Mouse (Mus musculus) heart, postnatal 4 days (tissue): ENCODE measurements around the gene Osbpl7. TPM values are rescaled to one million over a fixed set of nuclear protein-coding genes. Genes with fewer than 3 reads are reported as not detected.
A peak's percentile ranks its signal among the peaks of the same experiment; 100 is the strongest.

Experiments used
- DNase-seq: peaks from one replicate; pipeline ENCODE4 v3.0.0; 2021
- total RNA-seq, 2 experiments: library from RNA; stranded (reverse); gene quantifications; 2 replicates each; pipeline ENCODE4 v1.2.3; 2021

The Osbpl7 gene
- 1 to 10 TPM; 5.6 to 7.5 TPM for total RNA-seq

DNA sequence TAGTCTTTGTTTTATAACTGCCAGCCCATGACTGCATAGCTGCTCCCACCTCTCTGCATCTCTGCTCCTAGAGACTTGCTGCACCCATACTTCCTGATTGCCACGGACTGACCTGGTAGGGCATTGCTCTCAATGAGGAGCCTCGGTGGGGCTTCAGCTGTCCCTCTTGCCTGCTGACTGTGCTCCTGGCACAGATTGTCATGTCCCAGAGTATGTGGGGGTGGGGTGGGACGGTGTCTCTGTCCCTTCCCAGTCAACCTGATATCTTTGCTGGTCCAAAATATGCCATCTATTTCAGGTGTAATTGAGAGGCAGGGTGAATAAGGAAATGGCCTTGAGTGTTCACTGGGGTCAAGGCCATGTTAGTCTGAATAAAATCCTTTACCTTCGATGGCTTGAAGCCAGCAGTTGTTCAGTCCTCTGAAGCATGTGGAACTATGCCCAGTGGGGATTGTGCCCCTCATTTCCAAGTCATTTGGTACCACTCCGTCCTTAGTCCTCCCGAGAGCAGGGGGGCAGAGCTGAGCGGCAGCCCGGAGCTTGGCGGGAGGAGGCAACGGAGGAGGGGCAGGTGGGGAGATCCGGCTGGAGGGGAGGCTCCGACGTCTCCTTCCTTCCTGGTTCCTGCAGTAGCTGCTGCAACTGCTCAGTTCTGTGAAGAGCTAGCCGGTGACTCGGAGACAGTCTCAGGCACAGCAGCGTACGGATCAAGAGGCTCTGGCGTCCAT lies at the start of gene Osbpl7:
TSS of gene Osbpl7 (plus strand) at position 413 of the 728 bp plus-strand sequence.
- peak; percentile 83 for DNase-seq

DNA sequence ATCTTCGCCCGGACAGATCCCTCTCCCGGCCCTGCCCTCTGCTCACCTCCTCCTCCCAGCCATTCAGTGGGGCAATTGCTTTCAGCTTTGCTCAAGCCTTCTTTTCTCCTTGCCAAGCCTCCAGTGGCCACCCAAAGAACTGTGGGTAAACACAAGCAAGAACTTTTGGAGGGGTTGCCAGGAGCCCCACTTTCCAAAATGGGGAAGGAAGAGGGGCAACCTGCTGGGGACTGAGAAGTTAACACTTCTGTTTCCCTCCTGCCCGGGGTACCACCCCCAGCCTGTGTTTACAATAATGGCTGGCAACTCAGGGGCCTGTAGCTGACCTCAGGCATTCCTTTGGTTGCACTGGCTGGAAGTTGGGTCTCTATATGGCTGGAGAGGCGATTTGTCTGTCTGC lies 47.3 kb upstream of the Osbpl7 start:
- DNase-seq = no peak

DNA sequence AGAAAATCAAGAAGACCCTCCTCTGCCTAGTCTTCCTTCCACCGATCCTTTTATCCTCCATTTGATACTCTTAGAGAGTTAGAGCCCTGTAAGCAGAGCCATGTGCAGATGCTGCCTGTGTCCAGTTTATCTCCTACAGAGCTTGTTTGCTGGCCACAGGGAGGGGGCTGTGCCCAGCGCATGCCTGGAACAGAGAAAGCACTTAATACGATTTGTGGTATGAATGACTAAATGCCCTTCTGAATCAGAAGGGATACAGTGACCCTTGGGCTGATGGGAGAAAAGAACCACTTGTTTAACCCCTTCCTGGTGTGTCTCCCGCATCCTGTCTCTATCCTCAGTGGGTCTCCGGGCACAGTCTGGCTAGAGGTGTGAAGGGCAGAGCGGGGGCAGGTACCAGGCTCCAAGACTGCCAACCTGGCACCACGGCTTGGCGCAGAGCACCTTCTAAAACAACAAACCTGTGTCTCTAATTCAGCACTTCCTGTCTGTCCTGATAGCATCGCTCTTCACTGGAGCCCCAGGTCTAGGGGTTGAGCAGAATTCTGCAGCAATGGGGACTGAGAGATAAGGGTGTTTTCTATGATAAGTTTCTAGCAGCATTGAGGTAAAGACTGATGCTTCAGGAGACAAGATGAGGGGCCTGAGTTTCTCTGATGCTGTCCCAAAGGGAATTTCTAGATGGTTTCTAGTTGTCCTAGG lies 43.2 kb upstream of the Osbpl7 start:
- DNase-seq = no peak

GRCm38 (mm10) chr11:97009198-97009790 lies 41.1 kb upstream of the Osbpl7 start:
- no peak for DNase-seq

DNA sequence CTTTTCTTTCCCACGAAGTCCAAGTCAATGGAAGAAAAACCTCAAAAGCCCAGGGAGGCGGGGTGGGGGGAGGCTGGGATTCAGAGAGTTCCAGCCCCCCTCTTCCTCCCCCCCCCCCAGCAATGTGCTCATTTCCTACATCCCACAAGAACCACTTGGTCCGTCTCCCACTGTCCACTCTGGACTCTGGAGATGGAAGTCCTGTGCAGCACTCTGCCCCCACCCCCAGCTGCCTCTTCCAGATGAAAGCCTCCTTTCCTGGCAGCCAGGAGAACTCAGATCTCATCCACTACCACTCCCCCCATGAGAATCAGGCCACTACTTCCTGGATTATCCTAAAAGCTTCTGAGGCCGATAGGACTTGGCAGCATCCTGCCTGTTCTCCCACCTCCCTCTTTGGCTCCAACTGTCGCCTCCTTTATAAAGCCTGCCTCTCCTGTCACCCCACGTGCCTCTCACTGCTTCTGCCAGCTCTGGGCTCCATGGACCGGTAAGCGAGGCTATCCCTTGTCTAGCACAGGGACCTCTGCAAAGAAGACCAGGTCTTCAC lies 37.2 kb upstream of the Osbpl7 start, which contains the start of gene Sp6:
TSS of gene Sp6 (plus strand) at position 274 of the 550 bp plus-strand sequence.
- DNase-seq = no peak

DNA sequence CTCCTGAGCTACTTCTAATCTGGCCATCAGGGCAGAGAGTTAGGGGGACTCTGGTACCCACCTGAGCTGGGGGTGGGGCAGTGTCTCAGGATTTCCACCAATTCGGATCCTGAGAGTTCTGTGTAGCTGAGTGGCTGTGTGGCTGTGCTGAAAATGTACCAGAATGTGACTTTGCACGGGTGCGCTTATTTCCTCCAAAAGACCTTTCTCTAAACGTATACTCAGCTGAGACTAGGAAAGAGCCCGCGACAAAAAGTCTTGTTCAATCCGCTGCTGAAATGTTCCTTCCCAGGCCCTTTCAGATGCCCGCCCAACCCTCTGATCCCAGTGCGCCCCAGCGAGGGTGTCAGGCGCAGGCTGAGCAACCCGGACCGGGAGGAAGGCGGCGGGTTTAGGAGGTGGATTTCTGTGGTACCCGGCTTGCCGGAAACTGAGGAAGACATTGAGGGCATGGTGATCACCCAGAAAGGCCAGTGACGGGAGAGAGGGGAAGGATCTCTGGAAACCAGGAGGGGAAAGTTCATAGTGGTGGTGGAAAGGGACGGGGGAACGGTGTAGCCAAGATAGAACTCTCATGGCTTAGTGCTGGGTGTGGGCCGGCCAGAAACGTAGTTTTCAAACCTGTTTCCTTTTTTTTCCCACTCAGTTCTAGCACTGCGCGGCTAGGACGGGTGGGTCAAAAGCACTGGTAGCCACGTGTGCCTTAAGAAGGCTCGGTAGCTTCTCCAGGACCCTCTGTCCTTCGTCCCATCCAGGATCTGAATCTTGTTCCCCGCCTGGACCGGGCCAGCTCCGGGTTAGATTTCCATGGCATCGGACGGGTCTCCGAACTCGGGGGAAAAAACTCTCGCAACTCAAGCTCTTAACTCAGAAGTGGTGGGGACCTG lies 32.5 kb upstream of the Osbpl7 start:
- no peak for DNase-seq

DNA sequence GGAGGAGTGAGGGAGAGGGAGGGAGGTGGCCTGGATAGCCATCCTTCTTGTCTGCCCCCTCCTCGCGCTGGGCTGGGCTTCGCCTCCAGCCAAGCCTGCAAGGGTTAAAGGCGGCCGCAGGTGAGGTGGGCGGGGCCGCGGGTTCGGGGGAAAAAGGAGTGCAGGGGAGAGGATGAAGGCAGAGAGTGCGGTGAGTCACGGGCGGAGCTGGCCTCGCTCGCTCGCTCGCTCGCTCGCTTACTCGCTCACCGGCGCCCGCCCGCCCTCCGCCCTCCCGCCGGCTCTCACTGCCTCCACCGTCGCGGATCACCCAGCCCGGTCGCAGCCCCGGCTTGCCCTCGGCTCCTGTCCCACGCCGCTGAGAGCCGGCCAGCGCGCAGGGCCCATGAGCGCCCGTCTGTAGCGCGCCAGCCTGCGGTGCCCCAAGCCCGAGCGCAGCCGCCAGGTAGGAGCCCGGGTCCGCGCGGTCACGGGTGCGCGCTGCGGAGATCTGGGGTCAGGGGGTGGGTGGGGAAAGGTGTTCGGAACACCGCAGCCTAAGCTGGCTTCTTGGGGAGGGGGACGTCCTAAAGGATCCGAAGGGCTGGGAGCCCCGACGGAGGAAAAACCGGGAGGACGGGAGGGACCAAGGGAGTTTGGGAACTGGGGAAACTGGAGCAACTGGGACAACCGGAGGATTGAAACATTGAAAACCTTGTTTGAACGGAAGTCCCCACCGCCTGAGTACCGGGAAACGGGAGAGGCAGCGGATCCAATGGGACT lies 31.7 kb upstream of the Osbpl7 start:
- DNase-seq = no peak

DNA sequence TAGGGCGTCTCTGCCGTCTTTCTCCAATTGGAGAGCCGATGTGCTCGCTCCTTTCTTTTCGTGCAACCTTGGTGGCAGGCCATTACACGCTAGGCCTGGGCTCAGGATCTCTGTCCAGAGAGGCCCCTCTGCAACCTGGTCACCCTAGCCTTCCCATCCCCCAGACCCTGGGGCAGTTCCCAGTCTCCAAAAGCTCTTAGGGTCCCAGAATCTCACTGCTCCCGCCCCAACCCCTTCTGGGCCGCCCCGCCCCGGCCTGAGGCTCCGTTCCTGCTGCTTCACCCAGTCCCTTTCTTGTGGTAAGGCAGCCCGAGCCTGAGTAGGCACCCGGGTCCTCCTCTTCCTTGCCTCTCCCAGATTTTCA lies 31.1 kb upstream of the Osbpl7 start:
- DNase-seq = no peak

- no peak for DNase-seq
Measured at GRCm38 (mm10) chr11:97021121-97021765, 29.2 kb upstream of the Osbpl7 start.

DNA sequence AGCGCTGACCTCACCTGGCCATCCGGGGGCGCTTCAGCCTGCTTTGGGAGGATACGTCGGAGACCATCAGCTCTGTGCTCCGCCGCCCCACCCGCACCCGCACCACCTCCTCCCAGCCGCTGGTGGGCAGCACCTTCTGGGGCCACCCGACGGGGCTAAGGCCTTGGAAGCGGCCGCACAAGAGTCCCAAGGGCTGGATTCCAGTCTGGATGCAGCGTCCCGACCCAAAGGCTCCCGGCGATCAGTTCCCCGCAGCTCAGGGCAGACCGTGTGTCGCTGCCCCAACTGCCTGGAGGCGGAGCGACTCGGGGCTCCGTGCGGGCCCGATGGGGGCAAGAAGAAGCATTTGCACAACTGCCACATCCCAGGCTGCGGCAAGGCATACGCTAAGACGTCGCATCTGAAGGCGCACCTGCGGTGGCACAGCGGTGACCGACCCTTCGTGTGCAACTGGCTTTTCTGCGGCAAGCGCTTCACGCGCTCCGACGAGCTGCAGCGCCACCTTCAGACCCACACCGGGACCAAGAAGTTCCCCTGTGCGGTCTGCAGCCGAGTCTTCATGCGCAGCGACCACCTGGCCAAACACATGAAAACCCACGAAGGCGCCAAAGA lies 28.4 kb upstream of the Osbpl7 start:
- peak; percentile 82 for DNase-seq

DNA sequence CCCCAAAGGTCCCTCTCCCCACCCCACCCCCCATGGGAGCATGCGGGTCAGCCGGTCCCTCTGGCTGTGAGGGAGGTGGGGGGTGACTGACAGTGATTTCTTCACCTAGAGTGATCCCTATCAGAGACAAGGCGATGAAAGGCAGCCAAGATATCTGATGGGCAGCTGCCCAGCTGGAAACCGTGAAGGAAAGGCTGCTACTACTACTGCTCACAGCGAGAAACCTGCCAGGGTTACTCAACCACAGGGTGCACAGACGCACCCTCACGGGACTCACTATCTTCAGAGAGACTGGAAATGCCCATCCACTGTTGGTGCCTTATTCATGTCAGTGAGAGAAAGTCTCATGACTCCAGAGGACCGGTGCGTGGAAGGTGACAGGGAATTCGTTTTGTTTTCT lies 25.5 kb upstream of the Osbpl7 start:
- no peak for DNase-seq

DNA sequence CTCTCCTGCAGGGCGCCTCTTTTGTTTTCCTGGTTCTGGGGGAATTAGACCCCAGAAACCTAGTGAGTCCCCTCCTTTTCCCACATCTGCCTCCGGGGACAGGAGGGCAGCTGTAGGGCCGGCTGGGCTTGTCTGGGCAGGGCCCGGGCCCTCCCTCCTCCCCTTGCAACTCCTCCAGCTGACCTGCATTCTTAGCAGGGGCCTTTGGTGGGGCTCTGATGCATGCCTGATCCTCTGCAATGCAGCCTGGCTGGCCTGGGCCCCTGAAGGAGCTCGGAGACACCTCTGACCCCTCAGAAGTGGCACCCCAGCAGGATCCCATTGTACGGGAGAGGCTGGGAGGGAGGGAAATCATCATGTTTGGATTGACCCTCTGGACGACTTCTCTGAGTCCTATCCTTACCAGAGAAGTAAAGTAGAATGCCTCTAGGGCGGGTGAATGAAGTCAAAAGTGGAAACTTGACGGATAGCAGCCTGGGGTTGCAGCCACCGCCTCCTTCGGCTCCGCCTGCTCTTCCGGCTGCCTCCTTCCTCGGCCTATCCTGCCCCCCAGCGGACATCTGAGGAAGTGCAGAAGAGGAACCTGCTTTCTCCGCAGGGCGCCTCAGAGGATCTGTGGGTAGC lies 24.6 kb upstream of the Osbpl7 start:
- peak; percentile 93 for DNase-seq

GRCm38 (mm10) chr11:97029686-97030417 lies 20.6 kb upstream of the Osbpl7 start, which contains the start of gene Scrn2:
TSS of gene Scrn2 (plus strand) at chr11:97029938.
- DNase-seq = peak; percentile 86

DNA sequence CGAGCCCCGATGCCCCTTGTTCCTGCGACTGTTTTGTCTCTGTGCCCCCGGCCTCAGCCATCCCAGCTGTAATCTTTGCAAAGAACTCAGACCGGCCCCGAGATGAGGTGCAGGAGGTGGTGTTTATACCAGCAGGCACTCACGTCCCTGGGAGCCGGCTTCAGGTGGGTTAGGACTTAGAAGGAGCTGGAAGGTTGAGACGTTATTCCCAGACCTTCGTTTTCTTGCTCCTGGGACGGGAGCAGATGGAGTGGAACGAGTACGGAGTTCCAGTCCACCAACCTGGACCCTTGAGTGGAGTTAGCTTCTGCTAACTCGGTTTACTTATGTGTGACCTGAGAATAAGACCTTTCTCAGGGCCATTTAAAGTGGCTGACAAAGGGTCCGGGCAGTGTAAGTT lies 20.0 kb upstream of the Osbpl7 start:
- DNase-seq = no peak

GRCm38 (mm10) chr11:97031977-97032376 lies 18.5 kb upstream of the Osbpl7 start:
- no peak for DNase-seq

GRCm38 (mm10) chr11:97032499-97032898 lies 17.9 kb upstream of the Osbpl7 start:
- DNase-seq = no peak

DNA sequence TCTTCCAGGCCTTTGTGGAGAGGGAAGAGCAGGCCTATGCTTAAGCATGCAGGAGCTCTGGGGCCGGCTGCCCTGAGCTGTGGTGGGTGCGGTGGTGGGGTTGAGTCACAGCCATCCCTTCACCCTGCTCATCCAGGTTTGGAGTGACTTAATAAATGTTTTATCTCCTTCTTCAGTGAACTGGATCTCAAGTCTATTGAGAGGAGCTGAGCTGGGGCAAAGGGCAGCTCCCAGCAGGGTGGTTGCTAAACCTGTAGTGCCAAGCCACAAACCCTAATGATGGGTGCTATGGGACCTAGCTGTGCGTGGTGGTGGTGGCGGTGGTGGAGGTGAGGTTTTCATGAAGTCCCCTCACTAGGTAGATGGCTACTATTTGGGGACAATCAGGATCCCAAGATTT lies 16.6 kb upstream of the Osbpl7 start:
- no peak for DNase-seq

DNA sequence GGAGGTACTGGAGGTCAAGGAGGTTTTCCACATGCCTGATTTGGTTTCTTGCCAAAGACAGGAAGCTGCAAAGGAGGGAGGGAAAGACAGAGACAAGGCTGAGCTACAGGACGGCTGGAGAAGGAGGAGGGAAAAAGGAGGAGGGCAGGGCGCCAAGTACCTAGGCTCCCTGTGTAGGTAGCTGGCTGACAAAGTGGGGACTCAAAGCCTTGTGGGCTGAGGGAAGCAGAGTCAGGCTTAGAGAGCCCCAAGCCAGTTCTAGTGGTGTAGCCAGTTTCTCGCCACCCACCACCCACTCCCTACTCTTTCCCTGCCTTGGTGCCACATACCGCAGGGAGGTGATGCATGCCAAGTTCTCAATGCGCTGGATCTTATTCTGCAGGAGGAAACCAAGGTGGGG lies 14.3 kb upstream of the Osbpl7 start:
- no peak for DNase-seq

- DNase-seq = no peak
Measured at GRCm38 (mm10) chr11:97038881-97039280, 11.5 kb upstream of the Osbpl7 start.
